In the genomic region with DNA sequence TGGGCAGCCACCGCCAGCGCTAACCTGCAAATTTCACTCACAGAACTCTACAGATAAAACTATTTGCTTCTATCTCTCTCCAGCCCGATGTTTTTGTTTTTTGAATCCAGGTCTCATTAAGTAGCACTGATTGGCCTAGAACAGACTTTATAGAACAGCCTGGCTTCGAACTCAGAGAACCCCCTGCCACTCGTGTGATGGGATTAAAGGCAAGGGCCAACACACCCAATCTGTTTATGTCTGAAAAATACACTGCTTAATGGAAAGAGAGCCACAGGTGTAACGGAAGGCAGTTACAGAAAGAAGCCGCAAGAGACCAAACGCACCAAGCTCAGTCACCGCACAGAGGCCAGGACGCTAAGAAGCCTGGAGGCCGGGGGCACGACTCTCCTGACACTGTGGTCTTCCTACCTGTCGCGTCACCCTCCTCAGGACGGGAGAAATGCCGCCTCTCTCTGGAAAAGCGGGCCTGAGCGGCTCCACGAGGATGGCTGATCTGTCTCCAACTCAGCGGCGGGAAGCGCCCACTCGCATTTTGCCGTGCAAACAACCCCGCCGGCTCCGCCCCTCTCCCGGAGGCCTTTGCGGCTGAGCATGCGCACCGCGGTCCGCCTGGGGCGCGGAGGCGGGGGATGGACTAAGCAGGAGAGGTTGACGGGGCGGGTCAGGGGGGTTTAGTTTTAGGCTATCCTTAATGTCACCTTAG, we compare ENCODE assay signal across 8 mouse cellular contexts. TPM values are rescaled to one million over a fixed set of nuclear protein-coding genes. Genes with fewer than 3 reads are reported as not detected.
DNase-seq lines count a peak whose midpoint lies in the region; ATAC-seq and TF ChIP-seq lines count a peak whose summit lies in the region.

Zmym1 (minus strand) TSS at position 568 of the 706 bp plus-strand sequence.

- peak within 1 kb of the TSS; percentile 94 for H3K4me2 ChIP-seq in CH12.LX (ENCODE audit: insufficient read depth, low read depth, poor library complexity, severe bottlenecking)
- peak within 1 kb of the TSS; percentile 77 for H3K4me2 ChIP-seq in forebrain, embryonic 12.5 days
- H3K4me2 ChIP-seq in heart, postnatal 0 days (ENCODE audit: low read depth, low read length) = peak within 1 kb of the TSS; percentile 65
- peak within 1 kb of the TSS; percentile 81 for H3K4me2 ChIP-seq in liver, postnatal 0 days (ENCODE audit: low read depth, low read length)
- H3K4me2 ChIP-seq in neural tube, embryonic 14.5 days (ENCODE audit: low read depth, low read length) = peak within 1 kb of the TSS; percentile 51

- peak; percentile 85 for DNase-seq in CH12.LX (ENCODE audit: extremely low read depth)
- peak; percentile 78 for DNase-seq in c-Kit-positive CD71-positive TER-119-negative erythroid progenitor cells, embryonic 14.5 days (ENCODE audit: low read depth)
- peak; percentile 83 for DNase-seq in heart, postnatal 0 days (ENCODE audit: low spot score)
- peak; percentile 37 for DNase-seq in large intestine, adult 2 months (ENCODE audit: low read depth, low spot score)
- DNase-seq in liver, postnatal 0 days = peak; percentile 94
- DNase-seq in testis, postnatal 10 days (ENCODE audit: low spot score) = peak; percentile 96

- no peaks in the 10 kb centered on the region for H3K27me3 ChIP-seq in CH12.LX (replicated peaks)
- no peaks in the 10 kb centered on the region for H3K27me3 ChIP-seq in forebrain, embryonic 12.5 days
- no peaks in the 10 kb centered on the region for H3K27me3 ChIP-seq in heart, postnatal 0 days (ENCODE audit: control insufficient read depth, insufficient read depth, low read length)
- H3K27me3 ChIP-seq in liver, postnatal 0 days (ENCODE audit: insufficient read depth, low read length) = no peaks in the 10 kb centered on the region
- no peaks in the 10 kb centered on the region for H3K27me3 ChIP-seq in neural tube, embryonic 14.5 days (ENCODE audit: control insufficient read depth, insufficient read depth, low read length)

- peaks cover 6 to 27% of the 10 kb centered on the region in 2 experiments for H3K36me3 ChIP-seq in CH12.LX (replicated peaks in 1 of 2; ENCODE audit: control insufficient read depth in 1 of 2, insufficient read depth in 1 of 2, low read length in 1 of 2)
- peaks cover 19% of the 10 kb centered on the region for H3K36me3 ChIP-seq in forebrain, embryonic 12.5 days (replicated peaks)
- peaks cover 20% of the 10 kb centered on the region for H3K36me3 ChIP-seq in heart, postnatal 0 days (replicated peaks; ENCODE audit: control insufficient read depth, insufficient read depth, low read length)
- H3K36me3 ChIP-seq in liver, postnatal 0 days (replicated peaks; ENCODE audit: insufficient read depth, low read length) = 0 out of 2 replicates have a peak, but pooled peaks cover 6% of the 10 kb centered on the region
- no peaks in the 10 kb centered on the region for H3K36me3 ChIP-seq in neural tube, embryonic 14.5 days (ENCODE audit: control insufficient read depth, insufficient read depth, low read length)

- no peaks in the 10 kb centered on the region for H3K9me3 ChIP-seq in CH12.LX (replicated peaks; ENCODE audit: low read length)
- no peaks in the 10 kb centered on the region for H3K9me3 ChIP-seq in forebrain, embryonic 12.5 days
- no peaks in the 10 kb centered on the region for H3K9me3 ChIP-seq in heart, postnatal 0 days (replicated peaks; ENCODE audit: control insufficient read depth, low read length)
- H3K9me3 ChIP-seq in liver, postnatal 0 days (ENCODE audit: low read length) = no peaks in the 10 kb centered on the region
- H3K9me3 ChIP-seq in neural tube, embryonic 14.5 days (ENCODE audit: control insufficient read depth, low read length) = no peaks in the 10 kb centered on the region

- peak within 1 kb of the TSS; percentile 87 to 97 (median 94) for H3K4me3 ChIP-seq in CH12.LX (replicated peaks in 1 of 3; ENCODE audit: low read depth in 2 of 3, low read length in 2 of 3, poor library complexity in 1 of 3)
- H3K4me3 ChIP-seq in forebrain, embryonic 12.5 days (replicated peaks) = peak within 1 kb of the TSS; percentile 71
- H3K4me3 ChIP-seq in heart, postnatal 0 days (ENCODE audit: low read depth, low read length) = peak within 1 kb of the TSS; percentile 57
- peak within 1 kb of the TSS; percentile 86 for H3K4me3 ChIP-seq in liver, postnatal 0 days (ENCODE audit: low read depth, low read length)
- peak within 1 kb of the TSS; percentile 70 for H3K4me3 ChIP-seq in neural tube, embryonic 14.5 days (ENCODE audit: low read depth, low read length)

- peaks cover 37% of the 10 kb centered on the region for H3K79me2 ChIP-seq in CH12.LX (replicated peaks; ENCODE audit: control insufficient read depth, extremely low read depth, insufficient read depth, poor library complexity, severe bottlenecking)

- no peak for TF ChIP-seq RAD21 in CH12.LX (IDR thresholded peaks at IDR 0.05; ENCODE audit: low read depth, low read length)

- in situ Hi-C loops in CH12.LX (cut with MboI; ENCODE audit: low pct_ligation_motif_present, low pct_unique_long_range_greater_than_20kb, low sequenced_read_pairs) = no loop called here

- H3K9ac ChIP-seq in CH12.LX (ENCODE audit: insufficient read depth, low read depth) = peak within 1 kb of the TSS; percentile 92
- H3K9ac ChIP-seq in forebrain, embryonic 12.5 days = peak within 1 kb of the TSS; percentile 83
- H3K9ac ChIP-seq in heart, postnatal 0 days (replicated peaks; ENCODE audit: low read depth, low read length) = peak within 1 kb of the TSS; percentile 45
- peak within 1 kb of the TSS; percentile 86 for H3K9ac ChIP-seq in liver, postnatal 0 days (replicated peaks)
- peak within 1 kb of the TSS; percentile 55 for H3K9ac ChIP-seq in neural tube, embryonic 14.5 days (replicated peaks; ENCODE audit: low read depth, low read length)

- peak; percentile 96 for TF ChIP-seq POLR2A in CH12.LX (IDR thresholded peaks at IDR 0.05; ENCODE audit: low read depth, low read length)

- WGBS in forebrain, embryonic 12.5 days = 1% methylated on average over 38 of the region's 38 CpGs
- 1% methylated on average over 38 of the region's 38 CpGs for WGBS in heart, postnatal 0 days
- under 1% methylated on average over 38 of the region's 38 CpGs for WGBS in large intestine, adult 2 months
- WGBS in liver, postnatal 0 days (ENCODE audit: insufficient replicate concordance) = under 1% methylated on average over 38 of the region's 38 CpGs
- WGBS in neural tube, embryonic 14.5 days = 1% methylated on average over 38 of the region's 38 CpGs

- H3K4me1 ChIP-seq in CH12.LX (ENCODE audit: control insufficient read depth in 1 of 2, insufficient read depth in 2 of 2) = peaks cover 0 to 25% of the 10 kb centered on the region in 2 experiments; a peak in 2 of 4 replicates
- peaks cover 11% of the 10 kb centered on the region; the same call in 1 of the 2 replicates for H3K4me1 ChIP-seq in forebrain, embryonic 12.5 days
- no peaks in the 10 kb centered on the region for H3K4me1 ChIP-seq in heart, postnatal 0 days (ENCODE audit: control insufficient read depth, insufficient read depth)
- H3K4me1 ChIP-seq in liver, postnatal 0 days (ENCODE audit: insufficient read depth) = no peaks in the 10 kb centered on the region
- H3K4me1 ChIP-seq in neural tube, embryonic 14.5 days (ENCODE audit: control insufficient read depth, insufficient read depth, low read length) = no peaks in the 10 kb centered on the region

- dilution Hi-C loops in CH12.LX (cut with MboI; ENCODE audit: extremely low pct_ligation_motif_present, extremely low pct_unique_long_range_greater_than_20kb, low sequenced_read_pairs) = no loop called here

- ATAC-seq in forebrain, embryonic 12.5 days (ENCODE audit: low FRiP score) = peak; percentile 92
- ATAC-seq in heart, postnatal 0 days (ENCODE audit: insufficient read depth, low read depth) = peak; percentile 95
- peak; percentile 96 for ATAC-seq in liver, postnatal 0 days
- peak; percentile 87; the same call in 1 of the 2 replicates for ATAC-seq in neural tube, embryonic 14.5 days (ENCODE audit: low read depth)

- H3K27ac ChIP-seq in CH12.LX (ENCODE audit: insufficient read depth, low read depth) = no peak within 1 kb of the TSS
- peak within 1 kb of the TSS; percentile 51 for H3K27ac ChIP-seq in forebrain, embryonic 12.5 days
- no peak within 1 kb of the TSS for H3K27ac ChIP-seq in heart, postnatal 0 days (ENCODE audit: low read depth)
- H3K27ac ChIP-seq in liver, postnatal 0 days (ENCODE audit: low read depth) = peak within 1 kb of the TSS; percentile 75
- no peak within 1 kb of the TSS for H3K27ac ChIP-seq in neural tube, embryonic 14.5 days (ENCODE audit: low read depth, low read length)

- TF ChIP-seq CTCF in CH12.LX (conservative IDR thresholded peaks at IDR 0.05 in 1 of 2, IDR thresholded peaks at IDR 0.05 in 1 of 2; ENCODE audit: low read depth in 2 of 2, low read length in 2 of 2) = no peak
- TF ChIP-seq CTCF in heart, postnatal 0 days (IDR thresholded peaks at IDR 0.05; ENCODE audit: low read depth) = no peak
- no peak for TF ChIP-seq CTCF in liver, postnatal 0 days (IDR thresholded peaks at IDR 0.05; ENCODE audit: low read depth)

- no peak for TF ChIP-seq EP300 in CH12.LX (IDR thresholded peaks at IDR 0.05; ENCODE audit: low read length)
- no peak for TF ChIP-seq EP300 in heart, postnatal 0 days (IDR thresholded peaks at IDR 0.05; ENCODE audit: low read depth)
- TF ChIP-seq EP300 in liver, postnatal 0 days (IDR thresholded peaks at IDR 0.05; ENCODE audit: low read depth) = no peak

TF ChIP-seq in CH12.LX, 34 proteins besides CTCF, POLR2A, EP300 and RAD21 (continues in another document):
- TF ChIP-seq HCFC1 (IDR thresholded peaks at IDR 0.05; ENCODE audit: low read depth, low read length) (peak; percentile 78), NRF1 (IDR thresholded peaks at IDR 0.05; ENCODE audit: low read depth, low read length) (peak; percentile 94), ZMIZ1 (IDR thresholded peaks at IDR 0.05; ENCODE audit: low read depth, low read length) (peak; percentile 80), ELF1 (IDR thresholded peaks at IDR 0.05; ENCODE audit: low read depth, low read length) (peak; percentile 57; the same call in 1 of the 2 replicates), E2F4 (IDR thresholded peaks at IDR 0.05; ENCODE audit: insufficient replicate concordance, low read depth, low read length) (peak; percentile 65; the same call in 1 of the 2 replicates), POLR2AphosphoS2 (IDR thresholded peaks at IDR 0.05; ENCODE audit: low read depth, low read length) (peak; percentile 44; the same call in 1 of the 2 replicates), MXI1 (IDR thresholded peaks at IDR 0.05; ENCODE audit: low read depth, low read length) (peak; percentile 93)

RNA-seq across cellular contexts. Expression of gene Zmym1, which starts in this region (rescaled TPM):
- total RNA-seq in CH12.LX (2012; rRNA removed) = 9.5 and 13.4 TPM in 2 replicates
- 25.0 and 26.5 TPM in 2 replicates for total RNA-seq in CH12.LX (2014; rRNA removed)
- polyA plus RNA-seq in CH12.LX (2012; ENCODE audit: insufficient read length, low read depth) = 20.4 and 23.5 TPM in 2 replicates
- polyA plus RNA-seq in forebrain, embryonic 12.5 days (2016; fragmentation: Nextera tagmentation; extraction: Ambion mirVana) = 29.7 and 30.6 TPM in 2 replicates
- 3.2 and 6.6 TPM in 2 replicates for total RNA-seq in heart, postnatal 0 days (2014; rRNA removed; ENCODE audit: low replicate concordance)
- 6.4 and 9.3 TPM in 2 replicates for polyA plus RNA-seq in heart, postnatal 0 days (2015; fragmentation: Nextera tagmentation; extraction: Ambion mirVana)
- polyA plus RNA-seq in large intestine, adult 2 months (2012; rRNA removed) = 1.1 and 1.4 TPM in 2 replicates
- 5.7 and 5.9 TPM in 2 replicates for polyA plus RNA-seq in liver, postnatal 0 days (2015; fragmentation: Nextera tagmentation; extraction: Ambion mirVana)
- 25.2 and 32.7 TPM in 2 replicates for polyA plus RNA-seq in neural tube, embryonic 14.5 days (2014; fragmentation: Nextera tagmentation; extraction: Ambion mirVana)

Comparison
In these comparisons a context has a peak if more than half of its experiments do, and no peak if none do; other contexts are left out.
1. DNase-seq: peak in every context shown above with its lines; median percentile 96 in testis, postnatal 10 days; 94 in liver, postnatal 0 days; 85 in CH12.LX; 83 in heart, postnatal 0 days; 78 in c-Kit-positive CD71-positive TER-119-negative erythroid progenitor cells, embryonic 14.5 days; 37 in large intestine, adult 2 months.
2. H3K27ac ChIP-seq: peak in forebrain, embryonic 12.5 days (single experiment) and liver, postnatal 0 days (single experiment); none in CH12.LX (single experiment), heart, postnatal 0 days (single experiment) and neural tube, embryonic 14.5 days (single experiment).
3. Peak in every context shown above with its lines, with median percentiles within 50 percentile points of each other: H3K4me2 ChIP-seq, H3K4me3 ChIP-seq, H3K9ac ChIP-seq and ATAC-seq.